Mouse (Mus musculus): ENCODE measurements around the gene Lad1. TPM values are rescaled to one million over a fixed set of nuclear protein-coding genes. Genes with fewer than 3 reads are reported as not detected.

Gene Lad1
- polyA plus RNA-seq, 1 experiment from 2014 or later = 0.35 TPM

- Histone ChIP-seq H3K36me3 (ENCODE audit: control insufficient read depth, insufficient read depth, low read length) (no peaks in the 10 kb centered on the region), H3K4me2 (ENCODE audit: low read depth, low read length) (no peak overlapping the region), H3K27me3 (ENCODE audit: control insufficient read depth, insufficient read depth, low read length) (no peaks in the 10 kb centered on the region), H3K4me1 (ENCODE audit: control insufficient read depth, insufficient read depth, low read length) (no peaks in the 10 kb centered on the region), H3K4me3 (ENCODE audit: low read depth, low read length) (no peak overlapping the region), H3K27ac (ENCODE audit: low read depth, low read length) (no peak overlapping the region), H3K9ac (replicated peaks; ENCODE audit: low read depth, low read length) (no peak overlapping the region), H3K9me3 (ENCODE audit: control insufficient read depth, low read length) (no peaks in the 10 kb centered on the region)
- no peak for ATAC-seq (ENCODE audit: low read depth)
- WGBS = 64% methylated on average over 2 of the region's 2 CpGs
Measured at GRCm38 (mm10) chr1:135877248-135877647, 58.9 kb downstream of the Lad1 start.

GRCm38 (mm10) chr1:135882385-135883109 is 64.1 kb downstream of the Lad1 start:
- Histone ChIP-seq H3K9ac (replicated peaks; ENCODE audit: low read depth, low read length) (no peak overlapping the region), H3K4me3 (ENCODE audit: low read depth, low read length) (no peak overlapping the region), H3K36me3 (ENCODE audit: control insufficient read depth, insufficient read depth, low read length) (no peaks in the 10 kb centered on the region), H3K4me1 (ENCODE audit: control insufficient read depth, insufficient read depth, low read length) (no peaks in the 10 kb centered on the region), H3K4me2 (ENCODE audit: low read depth, low read length) (no peak overlapping the region), H3K9me3 (ENCODE audit: control insufficient read depth, low read length) (no peaks in the 10 kb centered on the region), H3K27me3 (ENCODE audit: control insufficient read depth, insufficient read depth, low read length) (no peaks in the 10 kb centered on the region), H3K27ac (ENCODE audit: low read depth, low read length) (no peak overlapping the region)
- WGBS = 76% methylated on average over 10 of the region's 10 CpGs
- ATAC-seq (ENCODE audit: low read depth) = 0 out of 2 replicates have a peak, but pooled peaks have one; percentile 49

Other genes starting within 250 kb of the Lad1 start
- gene Nav1, start 211.3 kb upstream of the Lad1 start, polyA plus RNA-seq (2014; fragmentation: Nextera tagmentation; extraction: Ambion mirVana) = 61.2 and 64.9 TPM in 2 replicates
- gene Csrp1, start 98.5 kb upstream of the Lad1 start, polyA plus RNA-seq (2014; fragmentation: Nextera tagmentation; extraction: Ambion mirVana) = 11.7 and 17.9 TPM in 2 replicates
- 38.4 and 40.2 TPM in 2 replicates for gene Phlda3, start 52.5 kb upstream of the Lad1 start, polyA plus RNA-seq (2014; fragmentation: Nextera tagmentation; extraction: Ambion mirVana)
- gene Tnni1, start 39.2 kb upstream of the Lad1 start, polyA plus RNA-seq (2014; fragmentation: Nextera tagmentation; extraction: Ambion mirVana) = 3.2 and 3.4 TPM in 2 replicates
- gene Tnnt2, start 17.8 kb downstream of the Lad1 start, polyA plus RNA-seq (2014; fragmentation: Nextera tagmentation; extraction: Ambion mirVana) = 2.1 TPM in 1 of 2 replicates, not detected in the other
- gene Pkp1, start 100.6 kb downstream of the Lad1 start, polyA plus RNA-seq (2014; fragmentation: Nextera tagmentation; extraction: Ambion mirVana) = not detected in 2 replicates
- gene Igfn1, start 187.7 kb downstream of the Lad1 start, polyA plus RNA-seq (2014; fragmentation: Nextera tagmentation; extraction: Ambion mirVana) = 0.08 TPM in 1 of 2 replicates, not detected in the other
- gene Tmem9, start 189.6 kb downstream of the Lad1 start, polyA plus RNA-seq (2014; fragmentation: Nextera tagmentation; extraction: Ambion mirVana) = 69.9 and 115 TPM in 2 replicates
- gene Ascl5, start 232.2 kb downstream of the Lad1 start, polyA plus RNA-seq (2014; fragmentation: Nextera tagmentation; extraction: Ambion mirVana) = not detected in 2 replicates
- 0.20 TPM in 1 of 2 replicates, not detected in the other for gene Cacna1s, start 234.2 kb downstream of the Lad1 start, polyA plus RNA-seq (2014; fragmentation: Nextera tagmentation; extraction: Ambion mirVana)

All from neural tube, embryonic 14.5 days (tissue).